Mouse (Mus musculus) mature B cell (primary cell): Measurements from ENCODE around the gene Mvd.

Experiments
- in situ Hi-C: fragments of 300-500 bp; cut with MboI; formaldehyde crosslinking; loops from 2 replicates; pipeline ENCODE4 v1.14.3; 2019

The Mvd gene

GRCm38 (mm10) chr8:122426145-122426544 lies 17.1 kb downstream of the Mvd start:
- in situ Hi-C loops = no loop called here

- in situ Hi-C loops = no loop called here
These were observed 19.6 kb downstream of the Mvd start for GRCm38 (mm10) chr8:122423659-122424058.

- in situ Hi-C loops = no loop called here
These were observed 20.0 kb downstream of the Mvd start for GRCm38 (mm10) chr8:122423217-122423616.

GRCm38 (mm10) chr8:122421376-122422070 lies 21.7 kb downstream of the Mvd start, which contains the start of gene Il17c:
Gene Il17c (plus strand): TSS chr8:122422020.
- in situ Hi-C loops = no loop called here

GRCm38 (mm10) chr8:122419881-122420555 lies 23.2 kb downstream of the Mvd start:
- in situ Hi-C loops = no loop called here

GRCm38 (mm10) chr8:122415554-122415953 lies 27.7 kb downstream of the Mvd start:
- in situ Hi-C loops = no loop called here

- in situ Hi-C loops = no loop called here
These were observed 28.9 kb downstream of the Mvd start for GRCm38 (mm10) chr8:122414311-122414710.

GRCm38 (mm10) chr8:122407678-122408077 lies 35.5 kb downstream of the Mvd start:
- in situ Hi-C loops = no loop called here

GRCm38 (mm10) chr8:122405146-122405805 lies 37.9 kb downstream of the Mvd start:
- in situ Hi-C loops = no loop called here

GRCm38 (mm10) chr8:122398186-122398585 lies 45.0 kb downstream of the Mvd start:
- in situ Hi-C loops = no loop called here

- in situ Hi-C loops = no loop called here
These were observed 47.9 kb downstream of the Mvd start for GRCm38 (mm10) chr8:122395291-122395690.

- in situ Hi-C loops = no loop called here
These were observed 49.5 kb downstream of the Mvd start for GRCm38 (mm10) chr8:122393717-122394116.

GRCm38 (mm10) chr8:122390758-122391157 lies 52.5 kb downstream of the Mvd start:
- in situ Hi-C loops = no loop called here

GRCm38 (mm10) chr8:122389357-122389756 lies 53.9 kb downstream of the Mvd start:
- in situ Hi-C loops = no loop called here
